Mouse (Mus musculus): ENCODE measurements around the gene Pm20d2.

The Pm20d2 gene

DNA sequence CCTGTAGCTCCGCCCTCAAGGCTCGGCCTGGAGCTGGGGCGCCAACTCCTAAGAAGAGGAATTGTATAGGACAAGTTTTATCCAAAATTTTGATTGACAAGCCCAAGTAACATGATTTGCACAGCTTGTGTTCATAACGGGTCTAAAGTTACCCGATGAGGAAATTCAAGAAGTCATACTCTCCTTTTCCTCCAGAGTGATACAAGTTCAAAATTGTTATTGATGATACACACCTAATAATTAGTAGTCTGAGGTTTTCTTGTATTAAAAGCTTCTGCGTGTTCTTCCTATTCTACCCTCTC is at the start of gene Pm20d2:
Pm20d2 (minus strand) TSS at position 3 of the 302 bp plus-strand sequence.
- in situ Hi-C loops (cut with MboI; ENCODE audit: unreplicated experiment in 2 of 2), result no loop called here

- in situ Hi-C loops (cut with MboI; ENCODE audit: unreplicated experiment in 2 of 2), result no loop called here
Observed at GRCm38 (mm10) chr4:33230881-33231280, 41.3 kb upstream of the Pm20d2 start.

GRCm38 (mm10) chr4:33229639-33230038 is 40.1 kb upstream of the Pm20d2 start:
- in situ Hi-C loops (cut with MboI; ENCODE audit: unreplicated experiment in 2 of 2), result no loop called here

DNA sequence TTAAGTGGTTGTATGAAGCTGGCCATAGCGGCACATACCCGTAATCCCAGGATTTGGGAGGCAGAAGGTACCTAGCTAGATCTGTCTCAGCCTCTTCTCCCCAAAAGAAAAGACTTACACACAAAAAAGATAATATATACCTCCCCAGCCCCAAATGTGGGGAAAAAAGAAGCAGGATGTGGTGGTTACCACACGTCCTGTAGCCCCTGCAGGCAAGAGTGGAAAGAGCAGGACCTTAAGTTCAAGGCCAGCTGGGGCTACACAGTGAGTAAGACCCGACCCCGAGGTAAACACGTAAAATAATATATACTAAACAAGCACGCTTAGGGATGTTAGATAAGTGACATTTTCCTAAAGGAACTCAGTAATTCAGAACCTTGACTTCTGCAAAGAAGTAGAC is 37.6 kb upstream of the Pm20d2 start:
- in situ Hi-C loops (cut with MboI; ENCODE audit: unreplicated experiment in 2 of 2), result no loop called here

DNA sequence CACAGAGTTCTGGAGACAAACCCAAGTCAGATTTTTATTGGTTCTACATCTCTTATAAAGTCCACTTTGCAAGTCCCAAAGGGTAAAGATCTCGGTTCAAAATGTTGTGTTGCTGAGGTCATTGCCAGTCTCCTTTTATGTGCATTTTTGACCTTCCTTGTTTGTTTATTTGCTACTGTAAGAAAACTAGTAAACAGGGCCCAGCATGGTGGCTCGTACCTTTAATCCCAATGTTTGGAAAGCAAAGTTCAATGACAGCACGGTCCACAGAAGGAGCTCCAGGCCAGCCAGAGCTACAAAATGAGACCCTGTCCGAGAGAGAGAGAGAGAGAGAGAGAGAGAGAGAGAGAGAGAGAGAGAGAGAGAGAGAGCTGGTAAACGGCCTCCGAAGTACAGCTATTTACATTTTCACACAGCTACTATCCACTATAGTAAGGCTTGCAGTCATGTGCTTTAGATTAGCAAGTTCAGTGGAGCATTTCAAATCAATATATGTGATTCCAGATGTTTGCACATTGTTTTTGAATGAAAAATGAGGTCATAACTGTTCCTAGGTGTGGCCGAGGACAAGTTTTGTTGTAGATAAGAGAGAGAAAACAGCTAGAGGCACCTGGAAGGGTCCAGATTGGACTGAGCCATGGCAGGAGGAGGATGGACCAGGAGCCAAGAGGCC is 34.6 kb upstream of the Pm20d2 start:
- in situ Hi-C loops (cut with MboI; ENCODE audit: unreplicated experiment in 2 of 2), result no loop called here

GRCm38 (mm10) chr4:33221847-33222246 is 32.3 kb upstream of the Pm20d2 start:
- in situ Hi-C loops (cut with MboI; ENCODE audit: unreplicated experiment in 2 of 2), result no loop called here

- in situ Hi-C loops (cut with MboI; ENCODE audit: unreplicated experiment in 2 of 2), result no loop called here
Observed at GRCm38 (mm10) chr4:33208881-33209841, 19.6 kb upstream of the Pm20d2 start, which contains the start of gene Srsf12. Srsf12 (plus strand) TSS chr4:33208991.

DNA sequence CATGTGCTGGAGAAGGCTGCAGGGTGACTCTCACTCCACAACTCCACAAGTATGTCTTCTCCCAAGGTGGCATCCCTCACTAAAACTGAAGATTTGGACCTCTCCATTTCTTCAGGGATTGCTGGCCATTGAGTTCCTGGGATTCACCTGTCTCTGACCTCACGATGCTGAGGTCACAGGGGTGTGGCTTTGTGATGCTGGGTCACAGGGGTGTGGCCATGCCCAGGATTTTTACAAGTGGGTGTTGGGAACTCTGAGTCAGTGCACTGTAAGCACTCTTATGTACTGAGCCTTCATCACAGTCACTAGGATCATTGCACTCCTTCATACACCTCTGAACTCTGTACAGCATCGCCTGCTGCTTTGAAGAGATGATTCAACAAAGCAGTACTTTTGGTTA is 18.0 kb upstream of the Pm20d2 start:
- in situ Hi-C loops (cut with MboI; ENCODE audit: unreplicated experiment in 2 of 2), result no loop called here

- in situ Hi-C loops (cut with MboI; ENCODE audit: unreplicated experiment in 2 of 2), result no loop called here
Observed at GRCm38 (mm10) chr4:33204682-33205081, 15.1 kb upstream of the Pm20d2 start.

DNA sequence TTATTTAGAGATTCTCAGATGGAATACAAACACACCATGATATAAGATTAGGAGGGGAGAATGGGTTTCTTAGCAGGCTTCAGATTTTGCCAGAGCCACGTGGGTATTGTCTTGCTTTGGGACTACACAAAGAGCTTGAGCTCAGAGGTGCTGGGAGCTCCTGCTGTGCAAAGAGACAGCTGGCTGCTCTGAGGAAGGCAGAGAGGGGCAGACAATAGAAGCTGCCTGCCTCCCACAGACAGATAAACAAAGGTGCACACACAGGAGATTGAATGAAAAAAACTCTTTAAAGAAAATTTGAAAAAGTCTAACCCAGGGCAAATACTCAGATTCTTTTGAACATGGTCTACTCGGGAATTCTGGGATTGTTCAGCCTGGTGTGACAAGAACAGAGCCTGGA is 8.6 kb upstream of the Pm20d2 start:
- in situ Hi-C loops (cut with MboI; ENCODE audit: unreplicated experiment in 2 of 2), result no loop called here

- in situ Hi-C loops (cut with MboI; ENCODE audit: unreplicated experiment in 2 of 2), result no loop called here
Observed at GRCm38 (mm10) chr4:33188781-33189734, 479 bp downstream of the Pm20d2 start.

GRCm38 (mm10) chr4:33188164-33188563 is 1.4 kb downstream of the Pm20d2 start:
- in situ Hi-C loops (cut with MboI; ENCODE audit: unreplicated experiment in 2 of 2), result no loop called here

GRCm38 (mm10) chr4:33183477-33183876 is 6.1 kb downstream of the Pm20d2 start:
- in situ Hi-C loops (cut with MboI; ENCODE audit: unreplicated experiment in 2 of 2), result no loop called here

GRCm38 (mm10) chr4:33152087-33153038 is 37.2 kb downstream of the Pm20d2 start:
- in situ Hi-C loops (cut with MboI; ENCODE audit: unreplicated experiment in 2 of 2), result no loop called here

DNA sequence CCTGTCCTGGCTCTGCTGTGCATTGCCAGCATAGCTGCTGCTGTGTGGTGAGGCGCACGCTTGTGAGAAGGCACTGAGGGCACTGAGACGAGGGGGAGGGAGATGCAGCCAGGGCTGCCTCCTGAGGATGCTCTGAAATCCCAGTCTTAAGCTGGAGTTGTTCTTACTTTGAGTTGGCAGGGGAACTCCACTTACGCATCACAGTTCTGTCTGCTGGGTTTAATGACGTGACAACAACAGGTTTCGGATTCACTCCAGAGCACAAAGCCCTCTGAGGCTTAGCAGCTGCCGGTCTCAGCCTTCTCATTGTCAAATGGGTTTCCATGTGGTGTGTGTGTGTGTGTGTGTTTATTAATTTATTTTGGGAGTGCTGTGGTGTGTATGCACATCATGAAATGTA is 40.4 kb downstream of the Pm20d2 start:
- in situ Hi-C loops (cut with MboI; ENCODE audit: unreplicated experiment in 2 of 2), result loop anchor here (5.0 kb wide), 2 partner anchors 143 to 148 kb away; partner anchors contain the start of gene Pnrc1 (in 1 of the 2)

DNA sequence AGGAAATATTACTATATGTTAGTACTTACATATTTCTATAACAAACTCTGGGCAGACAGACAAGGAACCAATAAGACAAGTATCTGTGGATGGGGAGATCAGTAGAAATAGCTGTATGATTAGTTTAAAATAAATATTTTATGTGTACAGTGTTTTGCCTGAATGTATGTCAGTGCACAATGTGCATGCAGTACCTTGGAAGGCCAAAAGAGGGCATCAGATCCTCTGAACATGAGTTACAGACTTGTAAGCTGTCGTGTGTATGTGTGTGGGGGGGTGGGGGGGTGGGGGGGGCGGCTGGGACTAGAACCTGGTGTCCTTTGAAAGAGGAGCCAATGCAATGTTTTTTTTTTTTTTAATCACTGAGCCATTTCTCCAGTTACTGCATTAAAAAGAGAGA is 41.7 kb downstream of the Pm20d2 start:
- in situ Hi-C loops (cut with MboI; ENCODE audit: unreplicated experiment in 2 of 2), result loop anchor here (5.0 kb wide), 2 partner anchors 144 to 149 kb away; partner anchors contain the start of gene Pnrc1 (in 1 of the 2)

GRCm38 (mm10) chr4:33146679-33147291 is 42.8 kb downstream of the Pm20d2 start:
- in situ Hi-C loops (cut with MboI; ENCODE audit: unreplicated experiment in 2 of 2), result loop anchor here (5.0 kb wide), 2 partner anchors 146 to 151 kb away; partner anchors contain the start of gene Pnrc1 (in 1 of the 2)

- in situ Hi-C loops (cut with MboI; ENCODE audit: unreplicated experiment in 2 of 2), result no loop called here
Observed at GRCm38 (mm10) chr4:33132221-33132620, 57.3 kb downstream of the Pm20d2 start, which contains the start of gene Gabrr1. Gabrr1 (plus strand) TSS chr4:33132521.

Measured in v-Abl transformed pro-B cells (cell line).